Mouse (Mus musculus) brain, embryonic 14.5 days (tissue): ENCODE results near the gene Gm42791.

Experiments
- CTCF ChIP-seq: fragments of 200-500 bp; IDR thresholded peaks from 2 replicates; pipeline ENCODE4 v1.5.1; 2012; ENCODE audit warnings: inconsistent platforms, mild to moderate bottlenecking, moderate library complexity, borderline replicate concordance; ENCODE audit not compliant: insufficient read depth, insufficient read length; ENCODE audit errors: extremely low read depth
- POLR2A ChIP-seq: fragments of 200-500 bp; IDR thresholded peaks from 2 replicates; pipeline ENCODE4 v1.6.1; 2012; ENCODE audit warnings: mild to moderate bottlenecking, inconsistent platforms, borderline replicate concordance; ENCODE audit not compliant: poor library complexity, insufficient read depth, insufficient read length, severe bottlenecking; ENCODE audit errors: extremely low read depth

GRCm38 (mm10) chr5:148935871-148936270 lies 59.1 kb downstream of the Gm42791 start:
- no peak for TF ChIP-seq CTCF
- no peak for TF ChIP-seq POLR2A
